Mouse (Mus musculus) G1E (cell line): ENCODE data around the gene Evi5. TPM values are rescaled to one million over a fixed set of nuclear protein-coding genes. Genes with fewer than 3 reads are reported as not detected.

Experiments used
- ATAC-seq: 2 replicates; pipeline ENCODE4 v1.8.0; 2016; ENCODE audit warnings: mild to moderate bottlenecking; ENCODE audit not compliant: insufficient number of reproducible peaks, poor library complexity, low FRiP score, severe bottlenecking; ENCODE audit errors: extremely low read depth
- DNase-seq: peaks from one replicate; pipeline ENCODE4 v3.0.0; 2012; ENCODE audit warnings: low spot score
- H3K27me3 ChIP-seq: 2 replicates; pipeline ENCODE4 v1.6.1; 2012; ENCODE audit warnings: mild to moderate bottlenecking, low read length, inconsistent platforms; ENCODE audit not compliant: insufficient read depth
- H3K36me3 ChIP-seq: replicated peaks from 2 replicates; pipeline ENCODE3; 2012; ENCODE audit warnings: mild to moderate bottlenecking, inconsistent platforms
- H3K4me1 ChIP-seq: 2 replicates; pipeline ENCODE4 v1.6.1; 2012; ENCODE audit warnings: low read depth, low read length, inconsistent platforms, mixed read lengths; ENCODE audit not compliant: insufficient read depth
- H3K4me3 ChIP-seq: 2 replicates; pipeline ENCODE4 v1.5.1; 2012; ENCODE audit warnings: low read depth, mild to moderate bottlenecking, inconsistent platforms, low read length, moderate library complexity, mixed read lengths
- H3K9me3 ChIP-seq: replicated peaks from 2 replicates; pipeline ENCODE4 v1.6.1; 2012; ENCODE audit warnings: inconsistent platforms
- CTCF ChIP-seq: IDR thresholded peaks from 2 replicates; pipeline ENCODE4 v1.5.1; 2012; ENCODE audit warnings: low read depth, low read length, inconsistent platforms, mixed read lengths
- GATA1 ChIP-seq: IDR thresholded peaks from 2 replicates; pipeline ENCODE4 v1.6.1; 2012; ENCODE audit warnings: borderline replicate concordance, low read length, inconsistent platforms, mixed read lengths
- GATA2 ChIP-seq: IDR thresholded peaks from 2 replicates; pipeline ENCODE4 v1.6.1; 2012; ENCODE audit warnings: low read depth, low read length, inconsistent platforms, borderline replicate concordance
- POLR2AphosphoS5 ChIP-seq: IDR thresholded peaks from 2 replicates; pipeline ENCODE4 v1.6.1; 2012; ENCODE audit warnings: low read depth, low read length, inconsistent platforms; ENCODE audit not compliant: insufficient replicate concordance
- TAL1 ChIP-seq: conservative IDR thresholded peaks from 2 replicates; pipeline ENCODE4 v1.6.1; 2012; ENCODE audit warnings: low read depth, low read length, inconsistent platforms, mixed read lengths
- polyA plus RNA-seq: library from polyadenylated mRNA; stranded (reverse); fragments of >175 nt; gene quantifications from 2 replicates; pipeline ENCODE4 v1.2.3, GENCODE M21; 2012
- total RNA-seq, 2 experiments: library from RNA; stranded (forward) in 1 of 2; stranded (reverse) in 1 of 2; fragments of 200-1000 nt in 1 of 2; fragments of >200 nt in 1 of 2; fragmentation: Nextera tagmentation in 1 of 2; gene quantifications; 2 replicates each; pipeline ENCODE4 v1.2.3; 2014 to 2017

Gene Evi5
- total and polyA plus RNA-seq, 3 experiments = 3.8 to 94.2 (median 36.4) TPM

DNA sequence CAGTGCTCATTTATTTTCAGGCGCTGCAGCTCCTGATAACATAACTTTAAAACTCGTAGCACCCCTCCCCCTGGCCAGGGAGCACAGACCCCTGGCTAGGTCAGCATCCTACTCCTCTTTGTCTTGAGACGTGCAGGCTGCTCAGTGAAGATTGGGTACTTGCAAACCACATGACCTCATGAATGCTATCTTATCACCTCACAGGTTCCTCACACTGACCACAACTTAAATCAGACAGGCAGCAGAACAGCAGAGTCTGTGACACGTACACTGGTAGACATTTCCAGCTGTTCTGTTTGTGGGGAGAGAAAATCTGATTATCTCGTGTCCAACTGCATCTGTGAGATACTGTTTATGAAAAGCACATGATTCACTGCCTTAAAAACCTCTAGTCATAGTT lies 115.8 kb downstream of the Evi5 start:
- H3K9me3 ChIP-seq = peaks cover 5% of the 10 kb centered on the region
- peaks cover 18% of the 10 kb centered on the region for H3K4me1 ChIP-seq
- ATAC-seq = peak; percentile 97
- H3K4me3 ChIP-seq = no peak overlapping the region
- H3K27me3 ChIP-seq = peaks cover 3% of the 10 kb centered on the region; the same call in 1 of the 2 replicates
- peak; percentile 80 for DNase-seq
- peaks cover 25% of the 10 kb centered on the region for H3K36me3 ChIP-seq
- TF ChIP-seq GATA2 (peak; percentile 58; the same call in 1 of the 2 replicates), TAL1 (peak; percentile 100), CTCF (no peak)

GRCm38 (mm10) chr5:107756072-107756471 lies 118.8 kb downstream of the Evi5 start:
- ATAC-seq = no peak
- Histone ChIP-seq H3K4me3 (no peak overlapping the region), H3K4me1 (peaks cover 23% of the 10 kb centered on the region), H3K36me3 (peaks cover 37% of the 10 kb centered on the region), H3K27me3 (peaks cover 3% of the 10 kb centered on the region; the same call in 1 of the 2 replicates), H3K9me3 (peaks cover 5% of the 10 kb centered on the region)
- TF ChIP-seq POLR2AphosphoS5 (no peak), TAL1 (no peak), CTCF (no peak), GATA2 (no peak), GATA1 (no peak)
- no peak for DNase-seq

DNA sequence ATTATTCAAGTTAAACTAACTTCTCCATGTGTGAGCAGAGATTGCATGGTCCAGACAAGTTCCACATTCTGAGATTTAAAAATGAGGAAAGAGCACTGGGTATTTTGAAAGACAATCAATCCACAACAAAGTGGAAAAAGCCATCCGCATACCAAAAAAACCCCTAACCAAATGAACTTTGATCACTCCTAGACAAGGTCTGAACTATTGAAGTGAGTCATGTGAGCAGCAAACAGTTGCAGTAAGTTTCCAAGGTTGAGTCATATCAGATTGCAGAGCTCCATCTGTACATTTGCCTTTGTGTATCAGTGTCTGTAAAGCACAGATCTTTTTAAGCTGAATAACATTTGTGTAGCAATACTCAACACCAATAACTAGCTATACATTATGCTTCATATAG lies 120.2 kb downstream of the Evi5 start:
- DNase-seq = no peak
- TF ChIP-seq CTCF (no peak), POLR2AphosphoS5 (no peak), GATA1 (no peak), TAL1 (no peak)
- H3K4me1 ChIP-seq = peaks cover 25% of the 10 kb centered on the region
- ATAC-seq = no peak
- no peak overlapping the region for H3K4me3 ChIP-seq
- H3K36me3 ChIP-seq = peaks cover 38% of the 10 kb centered on the region
- peaks cover 2% of the 10 kb centered on the region for H3K9me3 ChIP-seq
- peaks cover 3% of the 10 kb centered on the region; the same call in 1 of the 2 replicates for H3K27me3 ChIP-seq

DNA sequence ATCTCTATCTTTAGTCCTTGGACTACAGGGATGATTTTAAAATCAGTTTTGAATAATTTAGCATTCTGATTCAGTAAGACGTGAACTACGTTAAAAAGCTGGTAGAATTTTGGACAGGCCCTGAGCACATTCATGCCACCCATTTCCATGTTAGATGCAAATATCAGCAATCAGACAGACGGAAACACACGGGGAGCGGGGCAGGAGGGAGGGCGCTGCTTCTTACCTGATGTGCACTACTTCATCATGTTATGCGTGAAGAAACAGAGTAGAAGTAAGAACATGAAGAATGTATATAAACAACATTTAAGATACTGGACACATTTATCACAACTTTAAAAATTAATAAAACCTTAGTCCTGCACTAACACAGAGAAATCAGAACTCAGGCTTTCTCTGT lies 121.3 kb downstream of the Evi5 start:
- DNase-seq = no peak
- peaks cover 3% of the 10 kb centered on the region; the same call in 1 of the 2 replicates for H3K27me3 ChIP-seq

GRCm38 (mm10) chr5:107749229-107749916 lies 125.5 kb downstream of the Evi5 start:
- DNase-seq = no peak
- Histone ChIP-seq H3K4me1 (peaks cover 21% of the 10 kb centered on the region), H3K36me3 (peaks cover 38% of the 10 kb centered on the region), H3K4me3 (no peak overlapping the region), H3K9me3 (no peaks in the 10 kb centered on the region), H3K27me3 (no peaks in the 10 kb centered on the region)
- TF ChIP-seq CTCF (no peak), POLR2AphosphoS5 (no peak), GATA2 (no peak), GATA1 (no peak), TAL1 (no peak)
- peak; percentile 40; the same call in 1 of the 2 replicates for ATAC-seq

More for the DNA sequence above, 121.3 kb downstream of the Evi5 start:
- Histone ChIP-seq H3K4me3 (no peak overlapping the region), H3K36me3 (peaks cover 40% of the 10 kb centered on the region), H3K4me1 (peaks cover 30% of the 10 kb centered on the region), H3K9me3 (no peaks in the 10 kb centered on the region)
- ATAC-seq = no peak
- TF ChIP-seq GATA1 (no peak), POLR2AphosphoS5 (no peak), TAL1 (no peak), GATA2 (no peak), CTCF (no peak)

DNA sequence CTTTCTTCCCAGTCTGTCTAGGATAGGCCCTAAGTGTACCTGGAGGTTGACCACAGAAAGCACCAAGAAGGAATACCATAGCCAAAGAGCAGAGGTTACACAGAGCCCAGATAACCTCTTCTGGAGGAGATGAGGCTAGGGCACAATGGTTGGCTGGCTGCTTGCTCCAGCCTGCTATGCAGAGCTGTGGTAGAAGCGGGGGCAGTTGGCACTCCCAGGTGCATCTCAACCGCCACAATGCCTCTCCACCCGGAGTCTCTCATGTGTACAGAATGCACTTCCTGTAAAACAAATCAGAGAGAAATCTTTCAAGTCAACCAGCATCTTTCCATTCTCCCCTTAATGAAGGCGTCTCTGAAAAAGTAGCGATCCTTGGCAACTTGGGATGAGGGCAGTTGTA lies 135.9 kb downstream of the Evi5 start:
- Histone ChIP-seq H3K4me1 (peaks cover 12% of the 10 kb centered on the region), H3K4me3 (no peak overlapping the region), H3K9me3 (peaks cover 7% of the 10 kb centered on the region; the same call in 1 of the 2 replicates), H3K36me3 (peaks cover 24% of the 10 kb centered on the region), H3K27me3 (peaks cover 11% of the 10 kb centered on the region; the same call in 1 of the 2 replicates)
- ATAC-seq (no peak), DNase-seq (no peak)
- TF ChIP-seq GATA1 = no peak
- no peak for TF ChIP-seq POLR2AphosphoS5
- TF ChIP-seq TAL1 = no peak
- no peak for TF ChIP-seq CTCF
- TF ChIP-seq GATA2 = no peak

DNA sequence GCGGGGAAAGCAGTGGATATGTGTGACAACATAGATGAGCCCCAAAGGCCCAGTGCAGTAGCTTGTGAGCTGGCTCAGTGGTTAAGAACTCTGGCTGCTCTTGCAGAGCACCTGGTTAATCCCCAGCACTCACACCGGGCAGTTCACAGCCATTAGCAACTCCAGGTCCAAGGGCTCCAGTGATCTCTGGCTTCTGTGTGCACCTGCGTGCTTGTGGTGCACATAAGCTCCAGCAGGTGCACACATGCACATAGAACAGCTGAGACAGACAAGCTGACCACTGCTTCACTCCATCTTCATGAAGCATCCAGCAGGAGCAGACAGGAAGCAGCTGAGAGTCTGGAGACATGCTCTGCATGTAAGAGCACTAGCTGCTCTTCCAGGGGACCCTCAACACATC lies 136.6 kb downstream of the Evi5 start:
- H3K27me3 ChIP-seq = peaks cover 11% of the 10 kb centered on the region; the same call in 1 of the 2 replicates
- H3K36me3 ChIP-seq = peaks cover 22% of the 10 kb centered on the region
- DNase-seq = no peak
- peaks cover 12% of the 10 kb centered on the region for H3K4me1 ChIP-seq
- TF ChIP-seq TAL1 (no peak), CTCF (no peak), GATA1 (no peak), GATA2 (no peak), POLR2AphosphoS5 (no peak)
- no peak overlapping the region for H3K4me3 ChIP-seq
- no peak for ATAC-seq
- H3K9me3 ChIP-seq = peaks cover 7% of the 10 kb centered on the region; the same call in 1 of the 2 replicates
